Mouse (Mus musculus) liver, adult 10 weeks (tissue): ENCODE measurements around the gene Zfp672. TPM values are rescaled to one million over a fixed set of nuclear protein-coding genes. Genes with fewer than 3 reads are reported as not detected.

Experiments used
- polyA plus RNA-seq: library from polyadenylated mRNA; stranded (reverse); fragments of 350-450 nt; fragmentation: Illumina TruSeq; extraction: RNeasy Lipid Tissue Mini Kit (QIAGEN cat#74804); gene quantifications from one replicate; pipeline ENCODE4 v1.2.3, GENCODE M21; 2014; ENCODE audit warnings: low read depth, low replicate concordance

The Zfp672 gene
- polyA plus RNA-seq: 30.7 TPM

DNA sequence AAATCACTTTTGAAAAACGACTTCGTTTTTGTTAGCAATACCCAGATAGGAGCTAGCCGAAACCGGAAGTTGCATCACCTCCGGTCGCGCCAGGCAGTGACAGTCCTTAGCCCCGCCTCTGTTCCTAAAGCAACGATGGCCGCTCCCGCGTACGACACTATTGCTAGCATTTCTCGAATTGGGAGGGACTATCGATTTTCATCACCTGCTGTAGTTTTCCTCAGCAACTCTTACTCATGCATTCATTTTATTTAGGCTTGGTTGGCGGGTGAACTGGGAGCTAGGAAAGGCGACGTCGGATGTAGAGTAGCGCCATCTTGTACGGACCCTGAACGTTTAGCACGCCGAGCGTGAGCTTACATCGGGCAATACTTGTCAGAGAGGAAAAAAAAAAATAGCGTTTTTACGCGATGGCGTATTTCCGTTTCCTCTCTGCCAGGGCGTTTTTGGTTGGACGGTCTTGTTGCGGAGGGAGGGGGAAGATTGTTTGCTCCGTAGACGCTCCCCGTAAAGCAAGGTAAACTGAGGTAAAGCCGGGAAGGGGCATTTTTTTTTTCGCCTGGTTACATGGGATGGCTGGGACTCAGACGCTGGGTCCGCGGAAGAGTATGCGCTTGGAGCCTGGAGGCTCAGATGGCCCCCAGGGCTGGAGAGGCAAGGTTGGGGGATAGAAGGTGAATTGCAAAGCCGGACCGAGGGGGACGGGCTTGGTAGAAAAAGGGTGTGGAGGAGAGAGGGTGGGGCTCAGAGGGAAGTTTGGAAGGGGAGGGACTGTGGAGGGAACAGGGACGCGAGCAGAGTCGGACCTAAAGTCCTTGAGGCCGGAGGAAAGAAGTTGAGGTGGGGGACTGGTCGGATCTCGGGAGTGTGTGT, at the start of gene Zfp672, which contains the start of gene Sh3bp5l:
Zfp672 (minus strand) TSS at position 64 of the 873 bp plus-strand sequence.
Sh3bp5l (plus strand) TSS at position 449 of the 873 bp plus-strand sequence.

DNA sequence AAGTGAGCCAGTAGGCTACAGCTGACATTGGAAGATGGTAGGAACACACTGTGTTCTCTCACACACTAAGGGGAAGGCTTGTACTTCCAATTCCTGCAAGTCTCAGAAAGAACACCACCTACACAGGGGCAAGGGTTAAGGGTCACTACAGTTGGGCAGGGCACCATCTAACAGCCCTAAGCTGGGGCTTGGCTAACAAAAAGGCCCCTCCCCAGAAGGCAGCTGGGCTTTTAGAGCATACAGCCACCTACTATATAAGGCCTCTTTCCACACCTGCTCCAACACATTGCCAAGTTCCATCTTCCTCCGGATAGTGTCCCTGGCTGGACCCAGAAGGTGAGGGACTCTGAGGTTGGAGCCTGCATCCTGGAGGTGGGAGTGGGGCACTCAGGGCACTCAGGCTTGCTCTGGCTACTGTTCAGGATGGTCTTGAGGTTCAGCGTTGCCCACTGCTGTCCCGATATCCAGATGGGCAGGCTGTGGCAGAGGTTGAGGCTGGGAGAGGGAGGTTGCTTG, 48.7 kb upstream of the Zfp672 start, which contains the start of gene Lypd8:
Lypd8 (plus strand) TSS at position 281 of the 516 bp plus-strand sequence.

GRCm38 (mm10) chr11:58306860-58307308, 23.3 kb downstream of the Zfp672 start, which contains the start of gene Zfp692:
Gene Zfp692, plus strand, starts transcription at chr11:58307069.

DNA sequence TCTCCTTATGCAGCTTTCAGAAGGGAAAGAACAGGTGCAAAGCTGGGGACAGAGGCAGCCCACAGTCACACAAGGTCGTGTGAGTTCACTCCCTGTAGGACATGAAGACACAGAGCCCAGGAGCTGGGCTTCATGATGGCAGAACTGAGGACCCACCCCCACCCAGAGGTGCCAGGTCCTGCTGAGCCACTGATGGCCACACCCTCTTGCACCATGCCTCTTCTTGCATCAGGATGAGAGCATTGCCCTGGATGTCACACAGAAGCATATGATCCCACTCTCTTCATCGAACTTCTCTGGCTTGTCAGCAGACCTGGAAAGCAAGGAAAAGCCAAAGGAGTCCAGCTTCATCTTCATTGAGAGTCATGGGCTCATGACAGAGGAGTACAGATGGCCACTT, 55.6 kb downstream of the Zfp672 start, which contains the start of gene 4930438A08Rik:
4930438A08Rik (plus strand) TSS at position 228 of the 400 bp plus-strand sequence.

Other genes starting within 250 kb of the Zfp672 start
- not detected for gene Gm12248, start 237.2 kb downstream of the Zfp672 start, polyA plus RNA-seq
- gene Cnot8, start 226.2 kb downstream of the Zfp672 start, polyA plus RNA-seq: 26.7 TPM
- 2.1 TPM for gene Gemin5, start 161.8 kb downstream of the Zfp672 start, polyA plus RNA-seq
- 38.3 TPM for gene Mrpl22, start 158.7 kb downstream of the Zfp672 start, polyA plus RNA-seq
- gene Igtp, start 130.8 kb downstream of the Zfp672 start, polyA plus RNA-seq: 40.1 TPM
- gene Irgm2, start 130.7 kb downstream of the Zfp672 start, polyA plus RNA-seq: 50.2 TPM
- gene 4930438A08Rik, start 55.5 kb downstream of the Zfp672 start, polyA plus RNA-seq: not detected
- gene Zfp692, start 23.3 kb downstream of the Zfp672 start, polyA plus RNA-seq: 1.6 TPM
- 0.93 TPM for gene Sh3bp5l, start 385 bp upstream of the Zfp672 start, polyA plus RNA-seq
- gene Lypd8, start 48.7 kb upstream of the Zfp672 start, polyA plus RNA-seq: not detected
- not detected for gene 1810065E05Rik, start 90.8 kb upstream of the Zfp672 start, polyA plus RNA-seq
- gene Gm12253, start 102.2 kb upstream of the Zfp672 start, polyA plus RNA-seq: not detected
- gene Lypd9, start 122.6 kb upstream of the Zfp672 start, polyA plus RNA-seq: not detected
- gene Olfr30, start 131.9 kb upstream of the Zfp672 start, polyA plus RNA-seq: not detected
- gene Olfr332, start 162.2 kb upstream of the Zfp672 start, polyA plus RNA-seq: not detected
- gene Olfr331, start 172.2 kb upstream of the Zfp672 start, polyA plus RNA-seq: not detected
- gene Olfr330, start 204.5 kb upstream of the Zfp672 start, polyA plus RNA-seq: not detected
- not detected for gene Olfr329-ps, start 216.1 kb upstream of the Zfp672 start, polyA plus RNA-seq
- not detected for gene Olfr328, start 225.3 kb upstream of the Zfp672 start, polyA plus RNA-seq
- gene Olfr224, start 240.2 kb upstream of the Zfp672 start, polyA plus RNA-seq: not detected
- gene Olfr325, start 247.4 kb upstream of the Zfp672 start, polyA plus RNA-seq: not detected